Mouse (Mus musculus) hindbrain, embryonic 16.5 days (tissue): ENCODE measurements around the gene Rasgef1c. TPM values are rescaled to one million over a fixed set of nuclear protein-coding genes. Genes with fewer than 3 reads are reported as not detected.

Experiments used
- ATAC-seq: fragments of 200-750 bp; cut with Nextera tagmentation; 2 replicates; pipeline ENCODE4 v1.8.0; 2017; ENCODE audit warnings: moderate TSS enrichment, moderate library complexity
- H3K27ac ChIP-seq: fragments of 300-500 bp; sonication (generic); 2 replicates; pipeline ENCODE4 v1.5.1; 2014; ENCODE audit warnings: low read depth, mild to moderate bottlenecking, control low read depth, low read length, moderate library complexity
- H3K27me3 ChIP-seq: fragments of 300-500 bp; sonication (generic); replicated peaks from 2 replicates; pipeline ENCODE4 v1.6.1; 2014; ENCODE audit warnings: low read length; ENCODE audit not compliant: control insufficient read depth, insufficient read depth
- H3K36me3 ChIP-seq: fragments of 300-500 bp; sonication (generic); 2 replicates; pipeline ENCODE4 v1.6.1; 2014; ENCODE audit warnings: mild to moderate bottlenecking, low read length, moderate library complexity, mixed read lengths; ENCODE audit not compliant: control insufficient read depth, insufficient read depth
- H3K4me1 ChIP-seq: fragments of 300-500 bp; sonication (generic); 2 replicates; pipeline ENCODE4 v1.6.1; 2014; ENCODE audit warnings: low read depth, low read length; ENCODE audit not compliant: control insufficient read depth, insufficient read depth
- H3K4me2 ChIP-seq: fragments of 300-500 bp; sonication (generic); 2 replicates; pipeline ENCODE4 v1.6.1; 2014; ENCODE audit warnings: mild to moderate bottlenecking, low read length, control low read depth, moderate library complexity
- H3K4me3 ChIP-seq: fragments of 300-500 bp; sonication (generic); 2 replicates; pipeline ENCODE4 v1.5.1; 2014; ENCODE audit warnings: mild to moderate bottlenecking, low read length, control low read depth, moderate library complexity
- H3K9ac ChIP-seq: fragments of 300-500 bp; sonication (generic); 2 replicates; pipeline ENCODE4 v1.6.1; 2014; ENCODE audit warnings: low read depth, mild to moderate bottlenecking, control low read depth, low read length, moderate library complexity
- H3K9me3 ChIP-seq: fragments of 300-500 bp; sonication (generic); 2 replicates; pipeline ENCODE4 v1.6.1; 2014; ENCODE audit warnings: mild to moderate bottlenecking, low read length, moderate library complexity; ENCODE audit not compliant: control insufficient read depth
- WGBS: fragments of 180-500 bp; shearing (Covaris S2); extraction: QIAGEN DNeasy Blood & Tissue Kit; methylation state at CpG from one replicate; pipeline ENCODE4 v1.1.7; 2014; 5-methylcytosine and 5-hydroxymethylcytosine counted together
- polyA plus RNA-seq: library from polyadenylated mRNA; unstranded; fragments of >200 nt; fragmentation: Nextera tagmentation; extraction: Ambion mirVana; gene quantifications from 2 replicates; pipeline ENCODE4 v1.2.1, GENCODE M21; 2015

Rasgef1c gene
- polyA plus RNA-seq: 34.7 and 36.5 TPM in 2 replicates

DNA sequence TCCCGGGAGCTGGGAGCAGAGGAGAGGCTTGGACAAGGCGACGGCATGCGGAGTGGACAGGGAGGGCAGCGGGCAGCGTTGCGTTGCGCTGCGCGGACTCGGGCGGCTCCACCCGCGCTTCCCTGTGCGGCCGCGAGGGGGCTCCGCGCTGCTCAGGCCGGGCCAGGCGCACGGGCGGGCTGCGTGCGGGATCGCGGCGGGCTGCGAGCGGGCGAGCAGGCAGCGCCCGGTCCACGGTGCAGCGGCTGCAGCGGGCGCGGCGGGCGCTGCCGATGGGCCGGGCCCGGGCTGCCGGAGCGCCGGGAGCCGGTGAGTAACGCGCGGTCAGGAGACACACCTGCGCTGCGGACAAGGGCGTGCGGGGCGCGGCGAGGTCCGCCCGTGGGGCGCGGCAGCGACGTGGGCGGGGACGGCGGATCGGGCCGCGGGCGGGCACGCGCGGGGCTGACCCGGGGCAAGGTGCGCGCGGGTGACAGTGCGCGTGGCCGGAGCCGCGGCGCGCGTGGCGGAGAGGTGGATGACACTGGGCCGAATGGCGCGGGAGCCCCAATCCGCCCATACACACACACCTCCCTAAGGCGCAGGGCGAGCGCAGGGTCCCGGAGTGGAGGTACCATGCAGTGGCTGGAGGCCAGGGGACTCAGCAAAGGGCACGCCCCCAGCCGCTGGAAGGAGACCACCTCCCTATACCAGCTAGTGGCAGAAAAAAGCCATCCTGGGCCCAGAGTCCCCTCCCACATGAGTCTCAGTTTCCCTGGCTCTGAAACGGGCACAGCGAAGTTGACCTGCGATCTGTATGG lies at the start of gene Rasgef1c:
Gene Rasgef1c, plus strand, starts transcription at position 177 of the 800 bp plus-strand sequence.
- H3K36me3 ChIP-seq: no peaks in the 10 kb centered on the region
- peaks cover 8% of the 10 kb centered on the region for H3K4me1 ChIP-seq
- 2% methylated on average over 49 of the region's 99 CpGs for whole genome bisulfite sequencing
- peak within 1 kb of the TSS; percentile 66; the same call in 1 of the 2 replicates for H3K27ac ChIP-seq
- peak within 1 kb of the TSS; percentile 84 for H3K4me3 ChIP-seq
- peak within 1 kb of the TSS; percentile 97 for H3K4me2 ChIP-seq
- no peaks in the 10 kb centered on the region for H3K27me3 ChIP-seq
- ATAC-seq: peak; percentile 92
- H3K9ac ChIP-seq: peak within 1 kb of the TSS; percentile 92
- H3K9me3 ChIP-seq: no peaks in the 10 kb centered on the region

DNA sequence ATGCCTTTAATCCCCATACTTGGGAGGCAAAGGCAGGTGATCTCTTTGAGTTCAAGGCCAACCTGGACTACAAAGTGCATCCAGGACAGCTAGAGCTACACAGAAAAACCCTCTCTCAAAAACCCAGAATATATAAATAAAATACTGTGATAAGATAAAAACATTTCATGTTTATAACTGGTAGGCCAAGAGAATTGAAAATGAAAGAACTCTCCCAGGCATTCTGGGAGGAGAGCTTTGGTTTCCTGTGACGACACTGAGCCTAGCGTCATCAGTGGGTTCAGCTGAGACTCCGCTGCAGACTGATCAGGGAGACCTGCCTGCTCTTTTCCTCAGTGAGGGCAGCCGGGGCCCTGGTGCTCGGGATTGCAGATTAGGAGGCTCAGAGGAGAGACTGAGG lies 46.5 kb upstream of the Rasgef1c start:
- no peak overlapping the region for H3K9ac ChIP-seq
- H3K27me3 ChIP-seq: no peaks in the 10 kb centered on the region
- no peaks in the 10 kb centered on the region for H3K4me1 ChIP-seq
- peaks cover 9% of the 10 kb centered on the region for H3K36me3 ChIP-seq
- no peak overlapping the region for H3K4me3 ChIP-seq
- H3K27ac ChIP-seq: no peak overlapping the region
- 82% methylated on average over 5 of the region's 5 CpGs for WGBS
- no peak overlapping the region for H3K4me2 ChIP-seq
- no peaks in the 10 kb centered on the region for H3K9me3 ChIP-seq
- ATAC-seq: no peak

DNA sequence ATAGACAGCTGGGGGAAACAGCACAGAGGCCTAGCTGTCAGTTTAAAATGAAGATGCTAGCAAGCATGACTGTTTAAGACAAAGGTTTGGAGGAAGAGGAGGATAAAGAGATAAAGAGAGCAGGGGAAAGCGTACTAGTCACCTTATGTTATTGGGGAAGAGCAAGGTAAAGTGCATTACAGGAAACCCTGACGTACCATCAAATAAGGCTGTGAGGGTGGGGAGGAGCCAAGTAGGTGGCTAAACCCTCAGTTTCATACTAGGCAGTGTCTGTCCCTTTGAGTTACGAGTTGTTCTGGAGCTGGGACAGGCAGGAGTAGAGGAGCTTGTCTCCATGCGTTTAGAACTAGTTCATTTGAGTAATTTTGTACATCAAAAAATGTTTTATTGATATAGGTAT lies 40.5 kb upstream of the Rasgef1c start:
- H3K9ac ChIP-seq: no peak overlapping the region
- no peaks in the 10 kb centered on the region for H3K27me3 ChIP-seq
- no peak for ATAC-seq
- H3K27ac ChIP-seq: no peak overlapping the region
- no peaks in the 10 kb centered on the region for H3K9me3 ChIP-seq
- 95% methylated on average over 4 of the region's 4 CpGs for WGBS
- no peak overlapping the region for H3K4me3 ChIP-seq
- peaks cover 9% of the 10 kb centered on the region for H3K36me3 ChIP-seq
- H3K4me2 ChIP-seq: no peak overlapping the region
- H3K4me1 ChIP-seq: no peaks in the 10 kb centered on the region

DNA sequence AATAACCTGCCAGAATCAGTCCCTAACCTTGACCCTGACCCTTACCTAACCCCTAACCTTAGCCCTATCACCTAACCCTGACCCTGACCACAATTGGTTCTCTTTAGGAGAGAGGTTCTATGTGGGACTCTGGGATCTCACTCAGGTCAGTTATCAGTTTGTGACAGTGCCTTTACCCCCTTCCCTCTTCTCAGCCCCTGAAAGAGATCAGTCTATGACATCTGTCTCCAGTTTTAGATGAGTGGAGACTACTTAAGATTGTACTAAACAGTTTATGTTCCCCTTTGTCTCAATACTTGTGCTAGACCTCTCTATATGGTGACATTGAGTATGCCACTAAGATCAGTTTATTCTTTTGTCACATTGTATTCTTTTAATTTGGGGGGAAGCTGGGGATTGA lies 37.7 kb upstream of the Rasgef1c start:
- Histone ChIP-seq H3K4me3 (no peak overlapping the region), H3K4me1 (no peaks in the 10 kb centered on the region), H3K4me2 (no peak overlapping the region), H3K36me3 (peaks cover 12% of the 10 kb centered on the region), H3K27me3 (no peaks in the 10 kb centered on the region), H3K9ac (no peak overlapping the region), H3K9me3 (no peaks in the 10 kb centered on the region), H3K27ac (no peak overlapping the region)
- ATAC-seq: no peak

DNA sequence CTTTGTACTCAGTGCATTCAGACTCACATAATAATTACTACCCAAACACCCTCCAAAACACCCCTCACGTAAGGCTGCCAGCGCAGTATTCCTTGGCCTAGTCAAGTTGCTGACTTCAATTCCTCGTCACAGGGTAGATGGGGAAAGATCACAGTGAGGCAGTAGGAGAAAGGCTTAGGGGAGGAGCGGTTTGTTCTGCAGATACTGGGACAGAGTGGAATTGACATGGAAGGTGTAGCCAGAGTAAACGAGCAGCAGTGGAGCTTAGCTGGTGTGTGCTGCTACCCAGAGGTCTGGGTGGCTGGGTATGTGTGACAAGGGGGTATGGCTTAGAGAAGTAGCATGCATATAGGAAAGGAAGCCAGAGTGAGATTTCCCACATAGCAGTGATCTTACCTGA lies 34.3 kb upstream of the Rasgef1c start:
- Histone ChIP-seq H3K4me2 (no peak overlapping the region), H3K27ac (no peak overlapping the region), H3K4me3 (no peak overlapping the region), H3K27me3 (no peaks in the 10 kb centered on the region), H3K9me3 (no peaks in the 10 kb centered on the region), H3K4me1 (no peaks in the 10 kb centered on the region), H3K9ac (no peak overlapping the region), H3K36me3 (peaks cover 22% of the 10 kb centered on the region)
- 87% methylated on average over 5 of the region's 5 CpGs for WGBS
- no peak for ATAC-seq

DNA sequence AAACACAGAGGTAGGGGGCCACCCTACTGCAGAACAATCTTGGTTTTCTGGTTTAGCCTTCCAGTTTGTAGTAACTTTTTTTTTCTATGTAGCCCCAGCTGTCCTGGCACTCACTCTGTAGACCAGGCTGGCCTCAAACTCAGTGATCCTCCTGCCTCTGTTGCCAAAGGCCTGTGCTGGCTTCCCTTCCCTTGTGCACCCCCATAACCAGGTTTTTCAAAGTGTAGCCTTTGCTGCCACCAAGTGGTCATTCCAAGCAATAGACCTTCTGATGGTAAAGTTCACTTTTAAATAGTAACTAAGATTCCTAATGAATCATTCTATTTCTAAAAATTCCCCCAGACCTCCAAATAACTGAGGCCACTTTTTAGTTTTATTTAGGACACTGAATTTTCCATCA lies 31.9 kb upstream of the Rasgef1c start:
- H3K27me3 ChIP-seq: no peaks in the 10 kb centered on the region
- ATAC-seq: peak; percentile 49
- no peak overlapping the region for H3K4me2 ChIP-seq
- no peaks in the 10 kb centered on the region for H3K9me3 ChIP-seq
- peaks cover 27% of the 10 kb centered on the region for H3K36me3 ChIP-seq
- no peaks in the 10 kb centered on the region for H3K4me1 ChIP-seq
- no peak overlapping the region for H3K27ac ChIP-seq
- H3K9ac ChIP-seq: no peak overlapping the region
- H3K4me3 ChIP-seq: no peak overlapping the region

DNA sequence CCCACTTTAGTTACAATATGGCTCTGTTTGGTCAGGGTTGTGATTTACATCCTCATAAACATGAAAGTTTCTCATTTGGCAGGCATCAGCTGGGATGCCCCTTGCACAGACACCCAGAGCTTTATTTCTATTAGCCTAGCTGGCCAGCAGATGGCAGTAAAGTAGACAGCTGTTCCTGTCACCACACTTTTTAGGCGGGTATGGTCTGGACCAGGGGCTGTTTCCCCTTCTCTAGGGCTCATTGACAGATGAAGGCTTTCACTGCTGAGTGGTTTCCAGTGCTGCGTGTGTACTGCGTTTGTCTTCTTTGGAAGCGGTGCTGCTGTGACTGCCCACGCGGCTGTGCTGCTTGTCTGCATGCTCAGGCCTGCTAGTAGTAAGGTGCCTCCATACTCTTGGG lies 29.7 kb upstream of the Rasgef1c start:
- ATAC-seq: peak; percentile 71
- WGBS: 58% methylated on average over 6 of the region's 6 CpGs
- H3K4me3 ChIP-seq: no peak overlapping the region
- H3K9me3 ChIP-seq: no peaks in the 10 kb centered on the region
- H3K27ac ChIP-seq: no peak overlapping the region
- H3K27me3 ChIP-seq: no peaks in the 10 kb centered on the region
- H3K36me3 ChIP-seq: peaks cover 29% of the 10 kb centered on the region
- H3K4me2 ChIP-seq: no peak overlapping the region
- H3K9ac ChIP-seq: no peak overlapping the region
- 0 out of 2 replicates have a peak, but pooled peaks cover under 1% of the 10 kb centered on the region for H3K4me1 ChIP-seq

DNA sequence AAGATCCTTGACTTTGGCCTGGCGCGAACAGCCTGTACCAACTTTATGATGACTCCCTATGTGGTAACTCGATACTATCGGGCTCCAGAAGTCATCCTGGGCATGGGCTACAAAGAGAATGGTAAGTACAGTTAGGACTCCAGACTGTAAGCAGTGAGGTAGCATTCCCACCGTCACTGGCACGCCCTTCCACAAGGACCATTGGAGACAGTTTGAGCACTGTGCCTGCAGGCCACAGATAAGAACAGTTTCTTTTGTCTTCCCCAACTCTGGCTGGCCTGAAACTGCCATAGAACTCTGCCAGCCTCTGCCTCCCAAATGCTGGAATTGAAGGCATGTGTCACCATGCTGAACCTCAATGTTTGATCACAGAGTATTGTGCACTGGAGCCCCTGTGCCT lies 28.9 kb upstream of the Rasgef1c start:
- Histone ChIP-seq H3K27ac (no peak overlapping the region), H3K4me3 (no peak overlapping the region), H3K27me3 (no peaks in the 10 kb centered on the region), H3K9ac (no peak overlapping the region), H3K36me3 (peaks cover 25% of the 10 kb centered on the region), H3K4me1 (peaks cover 3% of the 10 kb centered on the region; the same call in 1 of the 2 replicates), H3K9me3 (no peaks in the 10 kb centered on the region), H3K4me2 (no peak overlapping the region)
- ATAC-seq: no peak
- 92% methylated on average over 6 of the region's 6 CpGs for WGBS

DNA sequence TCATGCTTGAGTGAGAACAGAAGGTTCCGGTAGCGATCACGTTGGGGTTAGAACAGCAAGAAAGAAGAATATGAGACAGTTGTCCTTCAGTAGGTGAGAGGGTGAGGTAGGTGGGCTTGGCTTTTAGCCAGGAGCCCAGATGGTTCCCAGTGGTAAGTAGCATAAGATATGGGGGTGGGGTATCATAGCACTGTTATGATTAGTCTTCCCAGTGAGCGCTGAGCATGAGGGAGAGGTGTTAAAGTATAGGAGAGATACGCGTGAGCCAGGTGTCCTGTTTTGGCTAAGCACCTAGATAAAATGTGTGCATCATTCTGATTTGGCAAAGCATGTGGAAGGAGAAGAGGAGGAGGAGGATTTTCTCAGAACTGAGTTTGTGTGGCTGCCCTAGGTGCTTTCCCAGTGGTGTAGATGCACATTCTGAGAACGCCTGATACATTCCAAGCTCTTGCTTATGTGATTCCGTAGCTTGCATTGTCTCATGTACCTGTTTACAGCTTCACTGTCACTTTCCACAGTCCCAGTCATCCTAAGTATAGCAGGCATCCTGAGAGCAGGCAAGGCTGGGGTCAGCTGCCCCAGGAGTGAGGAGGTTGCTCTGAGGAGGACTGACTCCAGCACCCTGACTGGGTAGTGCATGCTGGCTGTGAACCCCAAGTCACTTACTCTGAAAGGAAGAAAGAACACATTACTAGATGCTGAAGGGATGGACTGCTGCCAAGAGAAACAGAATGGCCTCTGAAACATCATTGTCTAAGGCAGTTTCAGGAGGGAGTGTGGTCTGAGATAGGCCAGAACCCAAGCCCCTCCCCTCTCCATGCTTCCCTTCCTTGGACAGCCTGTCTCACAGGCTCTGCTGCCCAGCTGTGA lies 24.5 kb upstream of the Rasgef1c start:
- peak; percentile 74 for ATAC-seq
- 72% methylated on average over 8 of the region's 8 CpGs for WGBS
- Histone ChIP-seq H3K4me2 (no peak overlapping the region), H3K4me1 (peaks cover 3% of the 10 kb centered on the region; the same call in 1 of the 2 replicates), H3K27me3 (no peaks in the 10 kb centered on the region), H3K36me3 (peaks cover 24% of the 10 kb centered on the region), H3K9me3 (no peaks in the 10 kb centered on the region), H3K9ac (no peak overlapping the region), H3K27ac (peak overlapping the region; percentile 67), H3K4me3 (no peak overlapping the region)
